Mouse (Mus musculus) embryonic fibroblast, embryonic 13.5 days (primary cell): ENCODE data around the gene Lcor.

Experiments used
- CTCF ChIP-seq: IDR thresholded peaks from 2 replicates; pipeline ENCODE4 v1.5.1; 2011; ENCODE audit warnings: mild to moderate bottlenecking, control low read depth, low read length, moderate library complexity, borderline replicate concordance; ENCODE audit not compliant: insufficient read depth
- POLR2A ChIP-seq: IDR thresholded peaks from 2 replicates; pipeline ENCODE4 v1.6.1; 2011; ENCODE audit warnings: low read depth, mild to moderate bottlenecking, control low read depth, low read length, moderate library complexity

GRCm38 (mm10) chr19:41455091-41455626, 27.3 kb upstream of the Lcor start:
- no peak for TF ChIP-seq POLR2A
- no peak for TF ChIP-seq CTCF
